Mouse (Mus musculus): ENCODE data around the gene Unc13b. TPM values are rescaled to one million over a fixed set of nuclear protein-coding genes. Genes with fewer than 3 reads are reported as not detected.

Gene Unc13b
- polyA plus RNA-seq, 1 experiment from 2014 or later = 0.52 TPM

DNA sequence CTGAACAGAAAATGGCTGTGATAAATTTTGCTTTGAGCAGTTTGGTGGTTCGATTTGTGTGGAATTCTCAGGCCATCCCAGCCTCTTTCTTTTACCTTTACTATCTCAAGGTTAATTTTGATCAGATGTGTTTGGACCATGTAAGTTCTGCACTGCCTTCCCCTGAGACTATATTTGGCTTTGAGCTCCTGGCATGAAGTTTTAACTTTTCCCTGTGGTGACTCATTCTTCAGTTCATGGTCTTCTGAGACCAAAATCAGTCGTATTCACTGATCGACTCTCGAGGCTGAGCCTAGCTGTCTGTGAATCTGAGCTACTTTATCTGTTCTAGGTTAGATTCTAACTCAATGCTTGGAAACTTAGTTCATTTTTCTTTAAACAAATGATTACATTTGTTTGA lies 187.0 kb downstream of the Unc13b start:
- Histone ChIP-seq H3K9me3 (ENCODE audit: low read length) (no peaks in the 10 kb centered on the region), H3K4me1 (ENCODE audit: insufficient read depth) (no peaks in the 10 kb centered on the region), H3K4me3 (ENCODE audit: low read depth, low read length) (no peak overlapping the region), H3K36me3 (replicated peaks; ENCODE audit: insufficient read depth, low read length) (no peaks in the 10 kb centered on the region), H3K9ac (replicated peaks) (no peak overlapping the region), H3K27me3 (ENCODE audit: insufficient read depth, low read length) (no peaks in the 10 kb centered on the region), H3K4me2 (ENCODE audit: low read depth, low read length) (no peak overlapping the region), H3K27ac (ENCODE audit: low read depth) (no peak overlapping the region)
- WGBS (ENCODE audit: insufficient replicate concordance) = 73% methylated on average over 4 of the region's 4 CpGs
- TF ChIP-seq CTCF (IDR thresholded peaks at IDR 0.05; ENCODE audit: low read depth) = no peak
- TF ChIP-seq EP300 (IDR thresholded peaks at IDR 0.05; ENCODE audit: low read depth) = no peak
- ATAC-seq (no peak), DNase-seq (no peak)

DNA sequence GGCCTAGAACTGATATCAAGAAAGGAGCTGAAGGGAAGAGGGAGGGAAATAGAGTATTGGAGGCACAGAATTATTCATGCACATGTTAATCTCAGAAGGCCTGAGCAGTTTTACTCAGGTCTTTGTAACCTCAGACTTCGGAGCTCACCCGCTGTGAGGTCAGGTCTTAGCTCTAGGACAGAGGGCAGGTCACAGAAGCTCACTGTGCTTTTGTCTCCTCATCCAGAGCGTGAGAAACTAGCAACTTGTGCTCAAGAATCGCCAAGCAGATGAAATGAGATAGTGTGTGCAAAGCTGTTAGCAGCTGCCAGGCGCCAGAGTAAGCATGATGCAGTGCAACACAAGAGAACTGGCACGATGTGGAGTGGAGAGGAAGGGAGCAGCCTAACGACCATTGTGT lies 189.3 kb downstream of the Unc13b start:
- no peak overlapping the region for H3K9ac ChIP-seq (replicated peaks)
- TF ChIP-seq EP300 (IDR thresholded peaks at IDR 0.05; ENCODE audit: low read depth) = no peak
- no peak for TF ChIP-seq CTCF (IDR thresholded peaks at IDR 0.05; ENCODE audit: low read depth)
- 68% methylated on average over 7 of the region's 7 CpGs for WGBS (ENCODE audit: insufficient replicate concordance)

DNA sequence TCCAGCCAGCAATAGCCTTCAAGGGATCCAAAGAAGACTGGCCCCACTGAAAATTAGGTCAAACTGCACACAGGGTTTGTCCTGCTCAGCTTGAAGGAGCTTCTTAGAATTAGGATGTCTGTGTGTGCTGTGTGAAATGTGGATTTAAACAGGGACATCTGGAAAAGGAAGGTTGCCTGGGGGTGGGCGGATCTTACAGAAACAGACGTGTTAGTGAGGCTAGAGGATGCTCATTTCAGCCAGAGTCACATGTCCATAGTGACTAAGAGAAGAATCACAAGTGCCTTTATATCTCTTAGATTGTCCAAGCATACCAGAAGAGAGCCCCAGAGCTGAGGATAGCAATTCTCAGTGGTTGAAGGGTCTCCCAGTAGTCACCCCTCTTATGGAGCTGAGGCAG lies 190.2 kb downstream of the Unc13b start:
- H3K4me1 ChIP-seq (ENCODE audit: insufficient read depth) = no peaks in the 10 kb centered on the region
- DNase-seq = no peak
- TF ChIP-seq CTCF (IDR thresholded peaks at IDR 0.05; ENCODE audit: low read depth) (no peak), EP300 (IDR thresholded peaks at IDR 0.05; ENCODE audit: low read depth) (no peak)
- H3K9ac ChIP-seq (replicated peaks) = no peak overlapping the region
- no peaks in the 10 kb centered on the region for H3K27me3 ChIP-seq (ENCODE audit: insufficient read depth, low read length)
- no peak overlapping the region for H3K4me2 ChIP-seq (ENCODE audit: low read depth, low read length)
- H3K9me3 ChIP-seq (ENCODE audit: low read length) = no peaks in the 10 kb centered on the region
- ATAC-seq = no peak
- WGBS (ENCODE audit: insufficient replicate concordance) = 69% methylated on average over 2 of the region's 2 CpGs
- H3K36me3 ChIP-seq (replicated peaks; ENCODE audit: insufficient read depth, low read length) = no peaks in the 10 kb centered on the region
- no peak overlapping the region for H3K27ac ChIP-seq (ENCODE audit: low read depth)
- no peak overlapping the region for H3K4me3 ChIP-seq (ENCODE audit: low read depth, low read length)

More for the DNA sequence above, 189.3 kb downstream of the Unc13b start:
- no peaks in the 10 kb centered on the region for H3K9me3 ChIP-seq (ENCODE audit: low read length)
- ATAC-seq (no peak), DNase-seq (no peak)
- H3K27ac ChIP-seq (ENCODE audit: low read depth) = no peak overlapping the region
- no peaks in the 10 kb centered on the region for H3K36me3 ChIP-seq (replicated peaks; ENCODE audit: insufficient read depth, low read length)
- H3K4me3 ChIP-seq (ENCODE audit: low read depth, low read length) = no peak overlapping the region
- no peaks in the 10 kb centered on the region for H3K27me3 ChIP-seq (ENCODE audit: insufficient read depth, low read length)
- no peaks in the 10 kb centered on the region for H3K4me1 ChIP-seq (ENCODE audit: insufficient read depth)
- H3K4me2 ChIP-seq (ENCODE audit: low read depth, low read length) = no peak overlapping the region

DNA sequence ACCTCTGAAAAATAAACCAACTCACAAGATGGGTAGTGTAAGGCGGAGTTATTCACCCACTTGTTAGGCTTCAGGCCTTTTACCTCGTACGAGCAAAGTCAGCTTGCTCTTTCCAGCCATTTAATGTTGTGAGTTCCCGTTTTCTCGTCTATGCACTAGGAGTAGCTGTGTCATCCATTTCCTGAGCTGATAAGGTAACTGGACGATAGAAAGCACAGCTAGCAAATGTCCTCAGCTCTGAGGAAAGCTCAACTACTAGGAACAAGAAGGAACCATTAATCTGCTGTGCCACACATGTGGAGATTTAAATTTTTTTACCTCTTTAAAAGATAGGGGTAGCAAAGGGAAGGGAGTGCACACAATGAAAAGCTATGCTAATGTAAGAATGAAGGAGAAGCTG lies 192.5 kb downstream of the Unc13b start:
- no peak overlapping the region for H3K27ac ChIP-seq (ENCODE audit: low read depth)
- ATAC-seq = no peak
- no peak overlapping the region for H3K9ac ChIP-seq (replicated peaks)
- no peak for DNase-seq
- WGBS (ENCODE audit: insufficient replicate concordance) = 37% methylated on average over 6 of the region's 6 CpGs
- TF ChIP-seq CTCF (IDR thresholded peaks at IDR 0.05; ENCODE audit: low read depth) (no peak), EP300 (IDR thresholded peaks at IDR 0.05; ENCODE audit: low read depth) (no peak)
- no peaks in the 10 kb centered on the region for H3K9me3 ChIP-seq (ENCODE audit: low read length)
- H3K27me3 ChIP-seq (ENCODE audit: insufficient read depth, low read length) = no peaks in the 10 kb centered on the region
- H3K4me2 ChIP-seq (ENCODE audit: low read depth, low read length) = no peak overlapping the region
- H3K4me3 ChIP-seq (ENCODE audit: low read depth, low read length) = no peak overlapping the region
- H3K4me1 ChIP-seq (ENCODE audit: insufficient read depth) = no peaks in the 10 kb centered on the region
- H3K36me3 ChIP-seq (replicated peaks; ENCODE audit: insufficient read depth, low read length) = no peaks in the 10 kb centered on the region

DNA sequence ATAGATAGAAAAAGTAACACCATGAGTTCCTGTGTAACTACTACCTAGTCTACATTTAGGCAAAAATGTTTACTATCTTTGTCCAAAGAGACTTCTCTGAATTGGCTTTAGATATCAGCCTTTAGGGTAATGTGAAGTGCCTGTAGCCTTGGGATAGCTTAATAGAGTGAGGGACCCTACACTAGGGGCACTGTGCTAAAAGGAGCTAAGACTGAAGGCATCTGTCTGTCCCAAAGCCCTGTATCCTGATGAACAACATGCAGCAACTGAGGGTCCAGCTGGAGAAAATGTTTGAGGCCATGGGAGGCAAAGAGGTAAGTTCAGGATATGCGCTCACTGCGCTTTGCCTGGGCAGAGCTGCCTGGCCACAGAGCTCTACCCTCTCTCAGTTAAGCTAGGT lies 198.3 kb downstream of the Unc13b start:
- TF ChIP-seq CTCF (IDR thresholded peaks at IDR 0.05; ENCODE audit: low read depth) = no peak
- no peak for TF ChIP-seq EP300 (IDR thresholded peaks at IDR 0.05; ENCODE audit: low read depth)
- no peak overlapping the region for H3K4me2 ChIP-seq (ENCODE audit: low read depth, low read length)
- no peaks in the 10 kb centered on the region for H3K9me3 ChIP-seq (ENCODE audit: low read length)
- no peak overlapping the region for H3K4me3 ChIP-seq (ENCODE audit: low read depth, low read length)
- no peaks in the 10 kb centered on the region for H3K4me1 ChIP-seq (ENCODE audit: insufficient read depth)
- no peak overlapping the region for H3K9ac ChIP-seq (replicated peaks)
- H3K27ac ChIP-seq (ENCODE audit: low read depth) = no peak overlapping the region
- H3K36me3 ChIP-seq (replicated peaks; ENCODE audit: insufficient read depth, low read length) = no peaks in the 10 kb centered on the region
- DNase-seq (no peak), ATAC-seq (no peak)
- 97% methylated on average over 2 of the region's 2 CpGs for WGBS (ENCODE audit: insufficient replicate concordance)
- no peaks in the 10 kb centered on the region for H3K27me3 ChIP-seq (ENCODE audit: insufficient read depth, low read length)

DNA sequence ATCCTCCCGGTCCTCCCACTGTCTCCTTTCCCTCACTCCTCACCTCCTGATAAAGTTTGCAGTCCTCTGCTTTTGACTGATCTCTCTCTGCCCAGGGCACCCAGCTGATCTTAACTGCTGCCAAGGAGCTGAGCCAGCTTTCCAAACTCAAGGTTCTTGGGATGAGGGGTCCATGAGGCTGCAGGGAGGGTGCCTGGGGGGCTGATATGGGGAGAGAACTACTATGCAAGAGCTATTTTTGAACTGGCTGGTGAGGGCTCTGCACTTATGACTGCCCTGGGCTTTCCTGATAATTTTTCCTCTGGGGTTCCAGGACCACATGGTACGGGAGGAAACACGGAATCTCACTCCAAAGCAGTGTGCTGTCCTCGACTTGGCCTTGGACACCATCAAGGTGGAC lies 199.8 kb downstream of the Unc13b start:
- 67% methylated on average over 4 of the region's 4 CpGs for WGBS (ENCODE audit: insufficient replicate concordance)
- Histone ChIP-seq H3K27ac (ENCODE audit: low read depth) (no peak overlapping the region), H3K4me1 (ENCODE audit: insufficient read depth) (no peaks in the 10 kb centered on the region), H3K4me2 (ENCODE audit: low read depth, low read length) (no peak overlapping the region), H3K9me3 (ENCODE audit: low read length) (no peaks in the 10 kb centered on the region), H3K27me3 (ENCODE audit: insufficient read depth, low read length) (no peaks in the 10 kb centered on the region), H3K36me3 (replicated peaks; ENCODE audit: insufficient read depth, low read length) (no peaks in the 10 kb centered on the region), H3K4me3 (ENCODE audit: low read depth, low read length) (no peak overlapping the region), H3K9ac (replicated peaks) (no peak overlapping the region)
- ATAC-seq (no peak), DNase-seq (no peak)
- TF ChIP-seq CTCF (IDR thresholded peaks at IDR 0.05; ENCODE audit: low read depth) (no peak), EP300 (IDR thresholded peaks at IDR 0.05; ENCODE audit: low read depth) (no peak)

DNA sequence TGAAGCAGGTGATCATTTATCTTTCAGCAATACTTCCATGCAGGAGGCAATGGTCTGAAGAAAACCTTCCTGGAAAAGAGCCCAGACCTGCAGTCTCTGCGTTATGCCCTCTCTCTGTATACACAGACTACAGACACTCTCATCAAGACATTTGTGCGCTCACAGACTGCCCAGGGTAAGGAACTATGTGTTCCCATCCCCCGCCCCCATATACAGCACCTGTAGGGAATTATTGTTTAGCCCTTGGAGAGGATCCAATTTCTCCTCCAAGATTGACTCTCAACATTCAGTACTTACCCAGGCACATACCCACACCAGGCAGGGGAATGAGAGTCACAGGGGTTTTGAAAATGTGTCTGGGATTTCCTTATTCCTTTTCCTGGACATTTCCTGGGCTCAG lies 200.7 kb downstream of the Unc13b start:
- Histone ChIP-seq H3K4me1 (ENCODE audit: insufficient read depth) (no peaks in the 10 kb centered on the region), H3K27me3 (ENCODE audit: insufficient read depth, low read length) (no peaks in the 10 kb centered on the region), H3K4me2 (ENCODE audit: low read depth, low read length) (no peak overlapping the region), H3K4me3 (ENCODE audit: low read depth, low read length) (no peak overlapping the region), H3K9ac (replicated peaks) (no peak overlapping the region), H3K9me3 (ENCODE audit: low read length) (no peaks in the 10 kb centered on the region), H3K36me3 (replicated peaks; ENCODE audit: insufficient read depth, low read length) (no peaks in the 10 kb centered on the region), H3K27ac (ENCODE audit: low read depth) (no peak overlapping the region)
- DNase-seq = no peak
- TF ChIP-seq CTCF (IDR thresholded peaks at IDR 0.05; ENCODE audit: low read depth) = no peak
- no peak for TF ChIP-seq EP300 (IDR thresholded peaks at IDR 0.05; ENCODE audit: low read depth)
- ATAC-seq = no peak
- 62% methylated on average over 3 of the region's 3 CpGs for WGBS (ENCODE audit: insufficient replicate concordance)

All from liver, postnatal 0 days (tissue).